Mouse (Mus musculus) forebrain, postnatal 0 days (tissue): ENCODE measurements around the gene Ccdc57. TPM values are rescaled to one million over a fixed set of nuclear protein-coding genes. Genes with fewer than 3 reads are reported as not detected.
"Not testable (repeated sequence)": the region's sequence is repeated elsewhere in the genome, so short reads cannot be mapped to it uniquely, and the experiment has no call there.

Experiments used
- ATAC-seq: fragments of 200-750 bp; cut with Nextera tagmentation; 2 replicates; pipeline ENCODE4 v1.8.0; 2017; ENCODE audit warnings: mild to moderate bottlenecking, moderate library complexity
- DNase-seq: peaks from one replicate; pipeline ENCODE4 v3.0.0-alpha.2; 2015
- H3K27ac ChIP-seq: fragments of 300-500 bp; sonication (generic); 2 replicates; pipeline ENCODE4 v1.5.1; 2014; ENCODE audit warnings: low read depth, mild to moderate bottlenecking, antibody characterized with exemption, low read length, moderate library complexity, mixed read lengths
- H3K27me3 ChIP-seq: fragments of 300-500 bp; sonication (generic); 2 replicates; pipeline ENCODE4 v1.6.1; 2014; ENCODE audit warnings: mild to moderate bottlenecking, low read length, mixed read lengths; ENCODE audit not compliant: insufficient read depth
- H3K36me3 ChIP-seq: fragments of 300-500 bp; sonication (generic); 2 replicates; pipeline ENCODE4 v1.6.1; 2014; ENCODE audit warnings: mild to moderate bottlenecking, moderate library complexity; ENCODE audit not compliant: insufficient read depth
- H3K4me1 ChIP-seq: fragments of 300-500 bp; sonication (generic); 2 replicates; pipeline ENCODE4 v1.6.1; 2014; ENCODE audit warnings: antibody characterized with exemption; ENCODE audit not compliant: insufficient read depth
- H3K4me2 ChIP-seq: fragments of 300-500 bp; sonication (generic); 2 replicates; pipeline ENCODE4 v1.6.1; 2014; ENCODE audit warnings: low read depth, mild to moderate bottlenecking, moderate library complexity
- H3K4me3 ChIP-seq: fragments of 300-500 bp; sonication (generic); 2 replicates; pipeline ENCODE4 v1.5.1; 2014; ENCODE audit warnings: low read depth, low read length, mixed read lengths
- H3K9ac ChIP-seq: fragments of 300-500 bp; sonication (generic); 2 replicates; pipeline ENCODE4 v1.6.1; 2014; ENCODE audit warnings: mild to moderate bottlenecking
- H3K9me3 ChIP-seq: fragments of 300-500 bp; sonication (generic); 2 replicates; pipeline ENCODE4 v1.6.1; 2016; ENCODE audit warnings: low read length
- CTCF ChIP-seq: sonication (generic); IDR thresholded peaks from 2 replicates; pipeline ENCODE4 v1.5.1; 2016; ENCODE audit warnings: antibody characterized with exemption, control low read depth, low read depth
- WGBS: fragments of 180-500 bp; shearing (Covaris S2); extraction: QIAGEN DNeasy Blood & Tissue Kit; methylation state at CpG from one replicate; pipeline ENCODE4 v1.1.7; 2014; 5-methylcytosine and 5-hydroxymethylcytosine counted together
- polyA plus RNA-seq: library from polyadenylated mRNA; unstranded; fragments of >200 nt; fragmentation: Nextera tagmentation; extraction: Ambion mirVana; gene quantifications from 2 replicates; pipeline ENCODE4 v1.2.1, GENCODE M21; 2015
- total RNA-seq: library from RNA; depleted of rRNA; stranded (reverse); fragments of >200 nt; gene quantifications from 2 replicates; pipeline ENCODE4 v1.2.3, GENCODE M21; 2014

The Ccdc57 gene
- total and polyA plus RNA-seq, 2 experiments from 2014 or later, result 6.9 to 11.6 TPM

DNA sequence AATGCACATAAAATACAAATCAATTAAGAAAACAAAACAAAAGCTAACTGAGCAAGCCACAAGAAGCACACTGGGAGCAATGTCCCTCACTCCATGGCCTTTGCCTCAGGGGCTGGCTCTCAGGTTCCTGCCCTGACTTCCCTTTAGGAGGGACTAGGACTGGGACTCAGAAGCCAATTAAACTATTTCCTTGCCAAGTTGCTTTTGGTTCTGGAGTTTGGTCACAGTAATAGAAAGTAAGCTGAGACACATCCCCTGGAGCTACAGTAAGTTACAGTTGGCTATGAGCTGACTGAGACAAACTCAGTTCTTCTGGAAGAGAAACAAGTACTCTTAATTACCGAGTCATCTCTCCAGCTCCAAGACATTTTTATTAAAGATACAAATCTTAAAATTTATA lies 66.9 kb downstream of the Ccdc57 start:
- Histone ChIP-seq H3K27me3 (no peaks in the 10 kb centered on the region), H3K4me1 (no peaks in the 10 kb centered on the region), H3K27ac (no peak overlapping the region), H3K4me3 (no peak overlapping the region), H3K36me3 (peaks cover 15% of the 10 kb centered on the region), H3K9me3 (no peaks in the 10 kb centered on the region), H3K4me2 (no peak overlapping the region), H3K9ac (no peak overlapping the region)
- ATAC-seq (no peak), DNase-seq (no peak)
- TF ChIP-seq CTCF, result no peak
- 95% methylated on average over 1 of the region's 1 CpGs for WGBS

- TF ChIP-seq CTCF, result no peak
- Histone ChIP-seq H3K27me3 (no peaks in the 10 kb centered on the region), H3K9ac (no peak overlapping the region), H3K27ac (no peak overlapping the region), H3K36me3 (peaks cover 33% of the 10 kb centered on the region), H3K9me3 (no peaks in the 10 kb centered on the region), H3K4me3 (no peak overlapping the region), H3K4me1 (no peaks in the 10 kb centered on the region), H3K4me2 (no peak overlapping the region)
- ATAC-seq (no peak), DNase-seq (no peak)
- 76% methylated on average over 10 of the region's 10 CpGs for WGBS
Measured at GRCm38 (mm10) chr11:120862819-120863218, 69.9 kb downstream of the Ccdc57 start.

DNA sequence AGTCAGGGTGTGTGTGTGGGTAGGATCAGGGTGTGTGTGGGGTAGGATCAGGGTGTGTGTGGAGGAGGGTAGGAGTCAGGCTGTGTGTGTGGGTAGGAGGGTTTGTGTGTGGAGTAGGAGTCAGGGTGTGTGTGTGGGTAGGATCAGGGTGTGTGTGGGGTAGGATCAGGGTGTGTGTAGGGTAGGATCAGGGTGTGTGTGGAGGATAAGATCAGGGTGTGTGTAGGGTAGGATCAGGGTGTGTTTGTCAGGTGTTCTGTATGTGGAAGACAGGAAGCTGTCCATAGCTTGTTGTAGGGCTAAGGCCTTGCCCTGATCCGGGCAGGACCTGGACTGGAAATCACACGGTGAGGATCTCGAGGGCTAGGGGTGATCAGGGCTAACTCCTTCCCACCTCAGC lies 76.7 kb downstream of the Ccdc57 start:
- H3K4me1 ChIP-seq, H3K4me2 ChIP-seq, H3K27ac ChIP-seq, H3K9ac ChIP-seq, H3K27me3 ChIP-seq, H3K9me3 ChIP-seq, ATAC-seq, H3K4me3 ChIP-seq, DNase-seq: not testable (repeated sequence)
- 93% methylated on average over 3 of the region's 3 CpGs for WGBS
- peaks cover 39% of the 10 kb centered on the region for H3K36me3 ChIP-seq

DNA sequence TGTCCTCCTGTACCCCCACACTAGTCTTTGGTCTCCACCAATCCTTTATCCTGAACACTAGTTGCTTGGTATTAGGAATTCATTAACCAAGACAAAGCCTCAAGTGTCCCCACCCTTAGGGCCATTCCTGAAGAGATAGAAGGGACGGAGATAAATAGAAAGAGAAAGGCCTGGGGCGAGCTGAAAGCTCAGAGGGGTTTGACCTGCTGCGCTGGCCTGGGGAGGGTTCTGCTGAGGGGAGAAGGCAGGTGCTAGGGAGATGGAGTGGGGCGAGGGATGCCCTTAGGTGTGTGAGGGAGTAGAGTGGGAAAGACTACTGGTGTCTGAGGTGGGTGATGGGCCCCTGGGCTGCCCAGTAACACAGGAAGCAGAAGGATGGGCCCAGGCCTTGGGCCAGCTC lies 78.9 kb downstream of the Ccdc57 start:
- H3K4me3 ChIP-seq, result no peak overlapping the region

DNA sequence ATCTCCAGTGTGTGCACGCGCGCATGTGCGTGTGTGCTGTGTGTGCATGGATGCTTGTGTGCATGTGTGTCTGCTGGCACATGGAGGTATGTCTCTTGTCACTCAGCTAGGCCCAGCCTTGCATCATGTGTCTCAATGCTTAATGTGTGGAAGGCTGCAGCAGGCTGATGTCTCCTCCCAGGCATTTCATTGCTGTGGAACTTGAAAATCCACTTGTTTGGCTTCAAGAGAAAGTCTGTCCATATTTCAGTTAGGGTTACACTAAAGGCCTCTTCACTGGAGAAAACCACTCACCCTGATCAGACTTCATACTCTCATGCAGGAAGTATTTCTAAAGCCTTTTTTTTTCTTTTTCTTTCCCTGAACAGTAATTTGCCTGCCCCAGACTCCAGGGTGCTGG lies 79.5 kb downstream of the Ccdc57 start:
- WGBS, result 99% methylated on average over 4 of the region's 4 CpGs
- Histone ChIP-seq H3K27ac (no peak overlapping the region), H3K4me3 (no peak overlapping the region), H3K9me3 (no peaks in the 10 kb centered on the region), H3K9ac (no peak overlapping the region), H3K27me3 (no peaks in the 10 kb centered on the region), H3K4me2 (no peak overlapping the region), H3K36me3 (peaks cover 21% of the 10 kb centered on the region; the same call in 1 of the 2 replicates), H3K4me1 (no peaks in the 10 kb centered on the region)
- ATAC-seq (no peak), DNase-seq (no peak)
- TF ChIP-seq CTCF, result no peak

More for the DNA sequence above, 78.9 kb downstream of the Ccdc57 start:
- Histone ChIP-seq H3K27ac (no peak overlapping the region), H3K36me3 (peaks cover 22% of the 10 kb centered on the region), H3K9ac (no peak overlapping the region), H3K4me1 (no peaks in the 10 kb centered on the region), H3K9me3 (no peaks in the 10 kb centered on the region), H3K4me2 (no peak overlapping the region), H3K27me3 (no peaks in the 10 kb centered on the region)
- no peak for TF ChIP-seq CTCF
- WGBS, result 68% methylated on average over 4 of the region's 4 CpGs
- DNase-seq (no peak), ATAC-seq (no peak)

GRCm38 (mm10) chr11:120852083-120852935 lies 80.4 kb downstream of the Ccdc57 start:
- H3K9ac ChIP-seq, result no peak overlapping the region
- peaks cover 14% of the 10 kb centered on the region; the same call in 1 of the 2 replicates for H3K36me3 ChIP-seq
- no peak overlapping the region for H3K27ac ChIP-seq
- H3K4me2 ChIP-seq, result no peak overlapping the region
- no peak for DNase-seq
- no peak overlapping the region for H3K4me3 ChIP-seq
- no peaks in the 10 kb centered on the region for H3K27me3 ChIP-seq
- no peak for ATAC-seq
- 69% methylated on average over 11 of the region's 11 CpGs for WGBS
- no peaks in the 10 kb centered on the region for H3K4me1 ChIP-seq
- TF ChIP-seq CTCF, result no peak
- H3K9me3 ChIP-seq, result no peaks in the 10 kb centered on the region

DNA sequence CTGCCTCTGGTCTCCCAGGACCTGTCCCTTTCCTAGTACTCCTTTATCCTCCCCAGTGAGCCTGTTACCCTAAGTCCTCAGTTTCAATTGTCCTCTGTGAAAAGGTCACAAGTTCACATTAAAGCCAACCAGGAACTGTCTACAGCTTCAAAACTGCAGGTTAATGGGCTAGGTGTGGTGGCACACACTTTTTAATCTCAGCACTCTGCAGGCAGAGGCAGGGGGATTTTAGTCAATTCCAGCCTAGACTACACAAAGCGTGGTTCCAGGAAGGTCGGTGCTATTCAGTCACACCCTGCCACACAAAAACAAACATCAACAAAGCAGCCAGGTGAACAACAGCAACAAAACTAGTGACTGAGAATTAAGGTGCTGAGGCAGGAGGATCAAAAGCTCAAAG lies 81.1 kb downstream of the Ccdc57 start:
- no peak for TF ChIP-seq CTCF
- Histone ChIP-seq H3K4me1 (no peaks in the 10 kb centered on the region), H3K9ac (no peak overlapping the region), H3K4me3 (no peak overlapping the region), H3K27ac (no peak overlapping the region), H3K27me3 (no peaks in the 10 kb centered on the region), H3K36me3 (0 out of 2 replicates have a peak, but pooled peaks cover 13% of the 10 kb centered on the region), H3K9me3 (no peaks in the 10 kb centered on the region), H3K4me2 (no peak overlapping the region)
- WGBS, result 82% methylated on average over 2 of the region's 2 CpGs
- DNase-seq (no peak), ATAC-seq (no peak)
